Mouse (Mus musculus) ES-E14 (cell line): Measurements from ENCODE around the gene Il6ra.

Source experiments
- MAFK ChIP-seq: IDR thresholded peaks from 2 replicates; pipeline ENCODE4 v1.6.1; 2014; ENCODE audit warnings: mild to moderate bottlenecking, low read depth, low read length, inconsistent platforms; ENCODE audit not compliant: insufficient read depth
- ZC3H11A ChIP-seq: IDR thresholded peaks from 2 replicates; pipeline ENCODE4 v1.6.1; 2012; ENCODE audit warnings: low read depth, mild to moderate bottlenecking, inconsistent platforms, low read length, borderline replicate concordance

DNA sequence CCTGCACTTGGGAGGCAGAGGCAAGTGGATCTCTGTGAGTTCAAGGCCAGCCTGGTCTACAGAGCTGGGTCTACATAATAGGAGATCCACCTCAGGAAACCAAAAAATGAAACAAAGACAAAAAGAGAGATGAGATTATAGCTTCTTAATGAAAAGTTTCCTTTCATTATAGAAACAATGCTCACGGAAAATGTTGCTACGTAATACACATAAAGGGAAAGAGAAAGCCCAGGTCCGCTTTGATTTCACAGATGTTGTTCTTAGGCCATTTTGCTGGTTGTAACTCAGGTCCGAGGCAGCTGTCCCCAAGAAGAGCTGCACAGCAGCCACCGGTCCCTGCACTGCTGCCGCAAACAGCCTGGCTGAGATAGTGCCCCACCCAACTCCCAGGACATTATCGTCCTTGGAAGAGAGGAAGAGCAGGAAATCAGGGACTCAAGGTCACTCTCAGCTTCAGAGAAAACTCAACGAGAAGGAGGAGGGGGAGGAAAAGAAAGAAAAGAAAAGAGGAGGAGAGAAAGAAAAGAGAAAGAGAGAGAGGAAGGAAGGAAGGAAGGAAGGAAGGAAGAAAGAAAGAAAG, 50.7 kb downstream of the Il6ra start:
- TF ChIP-seq MAFK (no peak), ZC3H11A (no peak)
